7 mouse cellular contexts compared by ENCODE assay signal in genomic region chr16:17553910-17554685, GRCm38 (mm10). TPM values are rescaled to one million over a fixed set of nuclear protein-coding genes. Genes with fewer than 3 reads are reported as not detected.
DNase-seq lines count a peak whose midpoint lies in the region; ATAC-seq lines count a peak whose summit lies in the region.

No protein-coding gene starts in this region.

- peak overlapping the region; percentile 68 for H3K4me2 ChIP-seq in heart, embryonic 15.5 days
- H3K4me2 ChIP-seq in stomach, embryonic 14.5 days (replicated peaks; ENCODE audit: low read depth, low read length), result peak overlapping the region; percentile 32

- DNase-seq in MEL-GATA-1-ER (ENCODE audit: extremely low read depth, low read depth), result peak; percentile 89
- peak; percentile 47 for DNase-seq in c-Kit-negative CD71-positive TER-119-positive erythroid progenitor cells, embryonic 14.5 days (ENCODE audit: low read depth, low spot score)
- DNase-seq in kidney, postnatal 36 days, result peak; percentile 81 to 87
- no peak for DNase-seq in gastrocnemius, postnatal 4 days (ENCODE audit: low spot score in 2 of 2)

- no peaks in the 10 kb centered on the region for H3K27me3 ChIP-seq in heart, embryonic 15.5 days
- no peaks in the 10 kb centered on the region for H3K27me3 ChIP-seq in stomach, embryonic 14.5 days (ENCODE audit: control insufficient read depth, insufficient read depth, low read length)

- peaks cover 34% of the 10 kb centered on the region for H3K4me1 ChIP-seq in heart, embryonic 15.5 days (replicated peaks)
- peaks cover 15% of the 10 kb centered on the region for H3K4me1 ChIP-seq in stomach, embryonic 14.5 days (ENCODE audit: control insufficient read depth, insufficient read depth, low read length)

- no peaks in the 10 kb centered on the region for H3K36me3 ChIP-seq in heart, embryonic 15.5 days
- H3K36me3 ChIP-seq in stomach, embryonic 14.5 days (ENCODE audit: control insufficient read depth, insufficient read depth, low read length), result no peaks in the 10 kb centered on the region

- H3K9ac ChIP-seq in heart, embryonic 15.5 days, result peak overlapping the region; percentile 32; the same call in 1 of the 2 replicates
- no peak overlapping the region for H3K9ac ChIP-seq in stomach, embryonic 14.5 days (replicated peaks; ENCODE audit: low read depth, low read length)

- WGBS in heart, embryonic 15.5 days, result 8% methylated on average over 18 of the region's 18 CpGs
- WGBS in stomach, embryonic 14.5 days, result 9% methylated on average over 18 of the region's 18 CpGs

- H3K27ac ChIP-seq in heart, embryonic 15.5 days, result peak overlapping the region; percentile 75
- peak overlapping the region; percentile 66 for H3K27ac ChIP-seq in stomach, embryonic 14.5 days (ENCODE audit: low read length)

- peak; percentile 85 for ATAC-seq in heart, embryonic 15.5 days (replicated peaks; ENCODE audit: insufficient number of reproducible peaks, insufficient read depth, low FRiP score, low read depth)
- peak; percentile 93 for ATAC-seq in megakaryocyte progenitor cell, adult 5-6 weeks (replicated peaks; ENCODE audit: poor library complexity)
- peak; percentile 91 for ATAC-seq in stomach, embryonic 14.5 days (ENCODE audit: insufficient number of reproducible peaks, insufficient read depth, low FRiP score, low read depth)

- H3K9me3 ChIP-seq in heart, embryonic 15.5 days (replicated peaks), result no peaks in the 10 kb centered on the region
- no peaks in the 10 kb centered on the region for H3K9me3 ChIP-seq in stomach, embryonic 14.5 days (ENCODE audit: control insufficient read depth, low read depth, low read length)

- H3K4me3 ChIP-seq in heart, embryonic 15.5 days, result peak overlapping the region; percentile 34
- H3K4me3 ChIP-seq in stomach, embryonic 14.5 days (ENCODE audit: low read depth, low read length), result no peak overlapping the region; the same call in 1 of the 2 replicates

RNA-seq across cellular contexts. Expression of gene Lrrc74b, which starts 6.9 kb away (rescaled TPM):
- 0.19 and 0.36 TPM in 2 replicates for polyA plus RNA-seq in heart, embryonic 15.5 days (2015; fragmentation: Nextera tagmentation; extraction: Ambion mirVana)
- 0.15 TPM in 1 of 2 replicates, not detected in the other for total RNA-seq in megakaryocyte progenitor cell, adult 5-6 weeks (2015)
- total RNA-seq in megakaryocyte progenitor cell, adult 5-6 weeks (2017), result not detected in 2 replicates
- 0.27 and 0.35 TPM in 2 replicates for polyA plus RNA-seq in stomach, embryonic 14.5 days (2014; fragmentation: Nextera tagmentation; extraction: Ambion mirVana)
- total RNA-seq in gastrocnemius, postnatal 4 days (2021), result 1 to 10 TPM; 2.5 to 5.0 TPM

RNA-seq across cellular contexts. Expression of gene P2rx6, which starts 7.6 kb away (rescaled TPM):
- 0.60 and 0.80 TPM in 2 replicates for polyA plus RNA-seq in heart, embryonic 15.5 days (2015; fragmentation: Nextera tagmentation; extraction: Ambion mirVana)
- not detected in 2 replicates for total RNA-seq in megakaryocyte progenitor cell, adult 5-6 weeks (2015)
- not detected in 2 replicates for total RNA-seq in megakaryocyte progenitor cell, adult 5-6 weeks (2017)
- 0.90 and 0.93 TPM in 2 replicates for polyA plus RNA-seq in stomach, embryonic 14.5 days (2014; fragmentation: Nextera tagmentation; extraction: Ambion mirVana)
- 1 to 10 TPM; 6.3 to 7.5 TPM for total RNA-seq in gastrocnemius, postnatal 4 days (2021)

RNA-seq across cellular contexts. Expression of gene Thap7, which starts 23.2 kb away (rescaled TPM):
- 29.5 and 38.7 TPM in 2 replicates for polyA plus RNA-seq in heart, embryonic 15.5 days (2015; fragmentation: Nextera tagmentation; extraction: Ambion mirVana)
- total RNA-seq in megakaryocyte progenitor cell, adult 5-6 weeks (2015), result 8.9 and 11.8 TPM in 2 replicates
- total RNA-seq in megakaryocyte progenitor cell, adult 5-6 weeks (2017), result 26.4 and 28.9 TPM in 2 replicates
- 55.1 and 60.5 TPM in 2 replicates for polyA plus RNA-seq in stomach, embryonic 14.5 days (2014; fragmentation: Nextera tagmentation; extraction: Ambion mirVana)
- 10 to 100 TPM; 18.7 to 22.5 TPM for total RNA-seq in gastrocnemius, postnatal 4 days (2021)

RNA-seq across cellular contexts. Expression of gene Slc7a4, which starts 28.9 kb away (rescaled TPM):
- polyA plus RNA-seq in heart, embryonic 15.5 days (2015; fragmentation: Nextera tagmentation; extraction: Ambion mirVana), result 9.5 and 11.2 TPM in 2 replicates
- 1.2 and 1.4 TPM in 2 replicates for total RNA-seq in megakaryocyte progenitor cell, adult 5-6 weeks (2015)
- total RNA-seq in megakaryocyte progenitor cell, adult 5-6 weeks (2017), result 4.2 and 5.6 TPM in 2 replicates
- polyA plus RNA-seq in stomach, embryonic 14.5 days (2014; fragmentation: Nextera tagmentation; extraction: Ambion mirVana), result 13.0 and 15.2 TPM in 2 replicates
- total RNA-seq in gastrocnemius, postnatal 4 days (2021), result 1 to 10 TPM; 2.3 to 3.5 TPM

RNA-seq across cellular contexts. Expression of gene Lztr1, which starts 45.6 kb away (rescaled TPM):
- polyA plus RNA-seq in heart, embryonic 15.5 days (2015; fragmentation: Nextera tagmentation; extraction: Ambion mirVana), result 45.6 and 60.6 TPM in 2 replicates
- total RNA-seq in megakaryocyte progenitor cell, adult 5-6 weeks (2015), result 25.1 and 25.7 TPM in 2 replicates
- total RNA-seq in megakaryocyte progenitor cell, adult 5-6 weeks (2017), result 29.5 and 40.4 TPM in 2 replicates
- 78.6 and 89.5 TPM in 2 replicates for polyA plus RNA-seq in stomach, embryonic 14.5 days (2014; fragmentation: Nextera tagmentation; extraction: Ambion mirVana)
- 10 to 100 TPM; 48.4 to 51.1 TPM for total RNA-seq in gastrocnemius, postnatal 4 days (2021)

Comparison
In these comparisons a context has a peak if more than half of its experiments do, and no peak if none do; other contexts are left out.
1. DNase-seq: peak in MEL-GATA-1-ER (single experiment), c-Kit-negative CD71-positive TER-119-positive erythroid progenitor cells, embryonic 14.5 days (single experiment) and kidney, postnatal 36 days (2 of 2); none in gastrocnemius, postnatal 4 days (0 of 2).
2. RNA of gene P2rx6, which starts 7.6 kb away (total RNA-seq): 6.3 to 7.5 TPM in gastrocnemius, postnatal 4 days; not detected in megakaryocyte progenitor cell, adult 5-6 weeks; every median in the first group is over 4 times any median in the second.
3. Peak in every context shown above with its lines, with median percentiles within 50 percentile points of each other: ATAC-seq.